Mouse (Mus musculus) myocyte (in vitro differentiated cells): ENCODE data around the gene Pomgnt2. TPM values are rescaled to one million over a fixed set of nuclear protein-coding genes. Genes with fewer than 3 reads are reported as not detected.

Experiments used
- H3K27me3 ChIP-seq: one replicate; pipeline ENCODE4 v1.6.1; 2011; ENCODE audit not compliant: control insufficient read depth, insufficient read depth, insufficient read length
- H3K36me3 ChIP-seq: one replicate; pipeline ENCODE4 v1.6.1; 2011; ENCODE audit not compliant: control insufficient read depth, insufficient read depth
- H3K4me2 ChIP-seq: one replicate; pipeline ENCODE4 v1.6.1; 2011; ENCODE audit warnings: low read depth, control low read depth
- H3K4me3 ChIP-seq: one replicate; pipeline ENCODE4 v1.5.1; 2011; ENCODE audit warnings: mild to moderate bottlenecking, control low read depth, moderate library complexity
- H3K79me2 ChIP-seq: one replicate; pipeline ENCODE4 v1.6.1; 2011; ENCODE audit not compliant: control insufficient read depth, insufficient read depth
- H3ac ChIP-seq: one replicate; pipeline ENCODE4 v1.6.1; 2011; ENCODE audit not compliant: control insufficient read depth, insufficient read length
- CEBPB ChIP-seq: IDR thresholded peaks from 2 replicates; pipeline ENCODE4 v1.6.1; 2011; ENCODE audit warnings: mild to moderate bottlenecking, moderate library complexity; ENCODE audit not compliant: poor library complexity, insufficient read depth, severe bottlenecking
- E2F4 ChIP-seq: IDR thresholded peaks from one replicate; pipeline ENCODE4 v1.6.1; 2011; ENCODE audit warnings: mild to moderate bottlenecking, control low read depth, moderate library complexity; ENCODE audit not compliant: insufficient read depth
- MAX ChIP-seq: IDR thresholded peaks from one replicate; pipeline ENCODE4 v1.6.1; 2011; ENCODE audit warnings: low read depth, mild to moderate bottlenecking, control low read depth
- MYOD1 ChIP-seq, 3 experiments: IDR thresholded peaks; one replicate each; pipeline ENCODE4 v1.6.1; 2011; ENCODE audit warnings: control low read depth in 2 of 3, low read depth in 2 of 3, mild to moderate bottlenecking in 2 of 3, moderate library complexity in 1 of 3; ENCODE audit not compliant: insufficient read length in 2 of 3, control insufficient read depth in 1 of 3
- MYOG ChIP-seq, 3 experiments: IDR thresholded peaks; one replicate each; pipeline ENCODE4 v1.6.1; 2011; ENCODE audit warnings: control low read depth in 2 of 3, low read depth in 2 of 3, mild to moderate bottlenecking in 2 of 3; ENCODE audit not compliant: insufficient read length in 2 of 3, control insufficient read depth in 1 of 3, insufficient read depth in 1 of 3
- POLR2A ChIP-seq: IDR thresholded peaks from one replicate; pipeline ENCODE4 v1.6.1; 2011; ENCODE audit warnings: low read depth, mild to moderate bottlenecking, control low read depth, moderate library complexity; ENCODE audit not compliant: insufficient read length
- POLR2AphosphoS2 ChIP-seq: IDR thresholded peaks from one replicate; pipeline ENCODE4 v1.6.1; 2011; ENCODE audit warnings: low read depth, control low read depth; ENCODE audit not compliant: insufficient read length
- REST ChIP-seq: IDR thresholded peaks from one replicate; pipeline ENCODE4 v1.6.1; 2011; ENCODE audit warnings: mild to moderate bottlenecking, control low read depth, moderate library complexity; ENCODE audit not compliant: insufficient read depth, insufficient read length
- SRF ChIP-seq: IDR thresholded peaks from one replicate; pipeline ENCODE4 v1.6.1; 2011; ENCODE audit warnings: low read depth; ENCODE audit not compliant: control insufficient read depth, insufficient read length
- TCF12 ChIP-seq: IDR thresholded peaks from one replicate; pipeline ENCODE4 v1.6.1; 2011; ENCODE audit warnings: mild to moderate bottlenecking, control low read depth; ENCODE audit not compliant: poor library complexity, insufficient read depth, severe bottlenecking
- TCF3 ChIP-seq: IDR thresholded peaks from one replicate; pipeline ENCODE4 v1.6.1; 2011; ENCODE audit warnings: low read depth, control low read depth; ENCODE audit not compliant: insufficient read length
- USF1 ChIP-seq: IDR thresholded peaks from one replicate; pipeline ENCODE4 v1.6.1; 2011; ENCODE audit warnings: low read depth, mild to moderate bottlenecking, control low read depth, moderate library complexity
- polyA plus RNA-seq: library from polyadenylated mRNA; unstranded; fragments of >200 nt; fragmentation: generic; extraction: Trizol; gene quantifications from one replicate; pipeline ENCODE4 v1.2.1, GENCODE M21; 2012; ENCODE audit warnings: missing spikeins

Pomgnt2 gene
- polyA plus RNA-seq, 1 experiment, result 2.2 TPM

- Histone ChIP-seq H3K4me3 (no peak overlapping the region), H3K4me2 (no peak overlapping the region), H3K27me3 (peaks cover 33% of the 10 kb centered on the region), H3K36me3 (no peaks in the 10 kb centered on the region), H3ac (no peak overlapping the region), H3K79me2 (no peaks in the 10 kb centered on the region)
- TF ChIP-seq TCF3 (no peak), MAX (no peak)
Observed at GRCm38 (mm10) chr9:121995077-121995476, 1.8 kb downstream of the Pomgnt2 start.

DNA sequence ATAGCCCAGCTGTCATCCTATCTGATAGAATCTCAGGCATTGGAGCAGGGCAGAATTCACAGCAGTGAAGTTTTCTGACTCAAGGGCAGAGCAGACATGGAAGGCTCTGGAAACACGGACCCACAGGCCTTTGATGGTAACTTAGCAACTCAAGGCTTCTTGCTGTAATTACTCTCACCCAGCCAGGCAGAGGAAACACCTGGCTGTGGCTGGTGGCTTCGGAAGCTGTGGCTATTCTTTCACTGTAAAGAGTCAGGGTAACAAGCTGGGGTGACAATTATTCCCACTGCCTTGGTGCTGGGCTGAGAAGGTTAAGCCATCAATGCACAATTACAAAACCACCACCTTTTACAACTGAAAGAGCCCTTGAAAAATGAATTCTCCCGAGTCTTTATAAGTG lies 3.9 kb downstream of the Pomgnt2 start:
- Histone ChIP-seq H3K79me2 (no peaks in the 10 kb centered on the region), H3K36me3 (no peaks in the 10 kb centered on the region), H3K27me3 (peaks cover 26% of the 10 kb centered on the region), H3K4me2 (no peak overlapping the region), H3ac (no peak overlapping the region), H3K4me3 (no peak overlapping the region)
- TF ChIP-seq MYOG (IDR thresholded peaks at IDR 0.05; ENCODE audit: control insufficient read depth in 1 of 3, insufficient read depth in 1 of 3, insufficient read length in 2 of 3, low read depth in 2 of 3) (no peak), POLR2AphosphoS2 (no peak), MYOD1 (IDR thresholded peaks at IDR 0.05; ENCODE audit: control insufficient read depth in 1 of 3, insufficient read length in 2 of 3, low read depth in 2 of 3) (no peak), CEBPB (no peak), TCF3 (no peak), USF1 (no peak), E2F4 (no peak), MAX (no peak), REST (no peak), SRF (no peak), POLR2A (no peak)

GRCm38 (mm10) chr9:121991041-121991440 lies 5.9 kb downstream of the Pomgnt2 start:
- H3K36me3 ChIP-seq, result no peaks in the 10 kb centered on the region

GRCm38 (mm10) chr9:121989536-121989935 lies 7.4 kb downstream of the Pomgnt2 start:
- Histone ChIP-seq H3K79me2 (no peaks in the 10 kb centered on the region), H3ac (no peak overlapping the region), H3K36me3 (no peaks in the 10 kb centered on the region), H3K27me3 (peaks cover 5% of the 10 kb centered on the region), H3K4me3 (no peak overlapping the region), H3K4me2 (no peak overlapping the region)
- TF ChIP-seq SRF (no peak), E2F4 (no peak), USF1 (no peak), TCF3 (no peak), TCF12 (no peak)

More at GRCm38 (mm10) chr9:121991041-121991440, 5.9 kb downstream of the Pomgnt2 start:
- Histone ChIP-seq H3K4me3 (no peak overlapping the region), H3K79me2 (no peaks in the 10 kb centered on the region), H3K27me3 (peaks cover 16% of the 10 kb centered on the region), H3ac (no peak overlapping the region), H3K4me2 (no peak overlapping the region)
- TF ChIP-seq E2F4, result no peak

GRCm38 (mm10) chr9:121988910-121989309 lies 8.0 kb downstream of the Pomgnt2 start:
- no peak for TF ChIP-seq TCF12
- no peak for TF ChIP-seq E2F4
- TF ChIP-seq REST, result no peak
- TF ChIP-seq POLR2A, result no peak
- no peak for TF ChIP-seq MYOD1 (IDR thresholded peaks at IDR 0.05; ENCODE audit: control insufficient read depth in 1 of 3, insufficient read length in 2 of 3, low read depth in 2 of 3)
- TF ChIP-seq MAX, result no peak
- TF ChIP-seq SRF, result no peak
- no peak for TF ChIP-seq TCF3
- TF ChIP-seq USF1, result no peak
- TF ChIP-seq MYOG (IDR thresholded peaks at IDR 0.05; ENCODE audit: control insufficient read depth in 1 of 3, insufficient read depth in 1 of 3, insufficient read length in 2 of 3, low read depth in 2 of 3), result no peak
- no peak for TF ChIP-seq CEBPB
- no peak for TF ChIP-seq POLR2AphosphoS2
- H3K4me2 ChIP-seq, result no peak overlapping the region

More at GRCm38 (mm10) chr9:121988910-121989309, 8.0 kb downstream of the Pomgnt2 start:
- H3K27me3 ChIP-seq, result peaks cover 5% of the 10 kb centered on the region
- H3K79me2 ChIP-seq, result no peaks in the 10 kb centered on the region
- no peak overlapping the region for H3ac ChIP-seq
- no peak overlapping the region for H3K4me3 ChIP-seq
- H3K36me3 ChIP-seq, result no peaks in the 10 kb centered on the region
